Mouse (Mus musculus) megakaryocyte, embryonic 14.5 days (primary cell): ENCODE results near the gene Elovl6.

Source experiments
- FLI1 ChIP-seq: IDR thresholded peaks from 2 replicates; pipeline ENCODE4 v1.6.1; 2012; ENCODE audit warnings: low read length, inconsistent platforms, mixed read lengths
- GATA1 ChIP-seq: IDR thresholded peaks from 3 replicates; pipeline ENCODE4 v1.6.1; 2012; ENCODE audit warnings: mixed read lengths, low read length, inconsistent platforms, borderline replicate concordance

DNA sequence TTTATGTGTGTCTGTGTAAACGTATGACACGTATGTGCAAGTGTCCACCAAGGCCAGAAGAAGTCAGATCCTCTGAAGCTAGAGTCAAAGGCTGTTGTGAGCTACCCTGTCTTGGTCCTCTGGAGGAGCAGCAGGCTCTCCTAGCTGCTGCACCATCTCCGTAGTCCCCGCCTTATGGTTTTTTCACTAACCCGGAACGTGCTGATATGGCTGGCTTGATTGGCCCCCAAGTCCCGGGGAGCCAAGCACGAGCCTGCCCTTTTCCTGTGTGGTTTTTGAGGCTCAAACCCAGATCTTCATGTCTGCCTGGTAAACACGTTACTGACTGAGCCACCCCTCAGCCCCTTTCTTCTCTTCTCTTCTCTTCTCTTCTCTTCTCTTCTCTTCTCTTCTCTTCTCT lies 21.0 kb downstream of the Elovl6 start:
- TF ChIP-seq FLI1 (no peak), GATA1 (no peak)
